Mouse (Mus musculus): Measurements from ENCODE around the gene C77080.
A peak's percentile ranks its signal among the peaks of the same experiment; 100 is the strongest.
"Not testable (repeated sequence)": the region's sequence is repeated elsewhere in the genome, so short reads cannot be mapped to it uniquely, and the experiment has no call there.

Gene C77080

GRCm38 (mm10) chr4:129237843-129238441, 23.3 kb downstream of the C77080 start:
- no peak for DNase-seq

DNA sequence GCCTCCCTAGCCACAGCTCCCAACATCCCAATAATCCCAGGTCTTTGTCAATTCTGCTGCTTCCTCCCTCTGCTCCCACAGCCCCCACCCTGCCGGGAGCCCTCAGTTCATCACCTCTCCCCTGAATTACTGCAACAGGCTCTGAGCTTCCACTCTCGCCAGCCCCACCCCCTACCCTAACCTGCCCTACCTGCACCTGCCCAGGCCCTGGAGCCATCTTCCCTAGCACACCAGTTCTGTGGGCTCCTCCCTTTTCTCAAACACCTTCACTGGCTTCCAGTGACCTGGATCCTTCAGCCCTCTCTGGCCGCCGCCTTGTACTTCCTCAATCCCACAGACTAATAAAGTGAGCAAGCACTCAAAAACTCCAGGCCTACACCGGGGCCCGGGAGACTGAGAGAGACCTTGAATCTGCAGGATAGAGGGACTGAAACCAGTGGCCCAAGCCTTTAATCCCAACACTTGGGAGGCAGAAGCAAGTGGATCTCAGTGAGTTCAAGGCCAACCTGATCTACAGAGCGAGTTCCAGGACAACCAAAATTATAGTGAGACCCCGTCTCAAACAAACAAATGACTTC, 24.9 kb downstream of the C77080 start:
- no peak for DNase-seq

GRCm38 (mm10) chr4:129235147-129235546, 26.1 kb downstream of the C77080 start:
- no peak for DNase-seq

DNA sequence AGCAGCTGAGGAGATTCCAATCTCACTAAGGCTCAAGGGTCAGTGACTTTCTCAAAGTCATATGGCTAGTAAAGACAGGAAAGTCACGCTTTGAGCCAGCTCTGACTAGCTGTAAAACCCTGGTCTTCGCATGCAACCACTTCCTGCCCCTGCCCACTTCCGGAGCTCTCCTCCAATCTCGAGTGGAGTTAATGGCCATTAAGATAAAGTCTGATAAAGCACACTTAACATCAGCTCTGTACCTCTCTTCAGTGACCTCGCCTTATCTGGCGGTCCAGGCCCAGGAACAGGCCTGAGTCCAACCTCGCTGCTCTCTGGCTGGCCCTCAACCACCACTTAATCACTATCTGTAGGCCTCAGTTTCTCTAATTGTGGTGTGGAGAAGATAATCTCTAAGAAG, 26.7 kb downstream of the C77080 start:
- DNase-seq = no peak

- DNase-seq = no peak
Measured at GRCm38 (mm10) chr4:129232561-129233360, 28.4 kb downstream of the C77080 start.

GRCm38 (mm10) chr4:129231594-129232450, 29.4 kb downstream of the C77080 start:
- no peak for DNase-seq

GRCm38 (mm10) chr4:129230926-129231325, 30.3 kb downstream of the C77080 start:
- no peak for DNase-seq

DNA sequence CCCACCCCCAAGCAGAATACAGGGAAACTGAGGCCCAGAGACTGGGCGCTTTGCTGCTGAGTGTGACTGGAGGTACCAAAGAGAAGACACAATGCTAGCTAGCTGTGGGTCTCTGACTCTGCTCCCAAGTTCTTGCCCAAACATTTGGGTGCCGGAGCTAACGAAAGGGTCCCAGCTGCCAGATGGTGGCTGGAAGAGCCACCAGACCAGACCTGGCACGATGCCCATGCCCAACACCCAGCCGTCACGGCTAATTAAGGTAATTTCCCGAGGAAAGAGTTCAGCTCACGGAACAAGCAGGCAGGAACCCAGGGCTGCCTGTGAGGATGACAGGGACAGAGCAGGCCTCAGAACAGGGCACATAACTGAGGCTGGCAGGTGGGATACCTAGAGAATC, 33.2 kb downstream of the C77080 start:
- peak; percentile 51 for DNase-seq

DNA sequence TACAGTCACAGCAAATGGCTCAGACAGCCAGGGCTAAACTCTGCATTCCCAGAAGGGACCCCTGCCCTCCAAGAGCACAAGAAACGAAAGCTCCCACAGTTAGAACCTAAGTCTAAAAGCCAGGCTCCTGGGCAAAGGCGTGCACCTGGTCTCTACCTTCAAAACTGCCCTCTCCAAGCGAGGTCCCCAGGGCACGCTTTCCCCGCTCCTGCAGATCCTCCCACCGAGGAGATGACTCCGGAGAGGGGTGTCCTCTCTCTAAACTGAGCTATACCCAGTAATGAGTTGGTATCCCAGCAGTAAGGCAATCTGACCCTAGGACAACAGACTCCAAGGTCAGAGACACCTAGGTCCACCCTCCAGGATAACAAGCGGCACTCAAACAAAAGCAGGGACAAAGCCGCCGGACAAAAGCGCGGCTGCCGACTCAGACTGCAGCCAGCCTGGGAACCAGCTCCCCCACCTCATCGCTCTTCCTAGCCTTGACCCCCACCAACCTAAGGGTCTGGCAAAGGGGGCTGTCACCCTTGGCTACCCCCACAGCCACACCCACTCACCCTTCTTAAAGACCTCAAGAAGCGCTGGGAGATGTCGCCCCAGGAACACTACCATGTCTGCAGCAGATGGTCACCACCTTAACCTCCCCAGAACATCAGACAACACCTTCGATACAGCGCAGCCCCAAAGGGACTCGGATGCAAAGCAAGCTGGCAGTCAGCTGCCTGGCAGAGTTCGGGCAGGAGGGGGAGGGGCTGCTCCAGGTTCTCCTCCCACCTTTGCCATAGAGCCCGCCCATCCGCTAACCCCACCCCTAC, 33.8 kb downstream of the C77080 start:
- peak; percentile 48 for DNase-seq

GRCm38 (mm10) chr4:129226441-129226963, 34.7 kb downstream of the C77080 start:
- DNase-seq = no peak

GRCm38 (mm10) chr4:129225315-129225714, 35.9 kb downstream of the C77080 start:
- DNase-seq = peak; percentile 41

DNA sequence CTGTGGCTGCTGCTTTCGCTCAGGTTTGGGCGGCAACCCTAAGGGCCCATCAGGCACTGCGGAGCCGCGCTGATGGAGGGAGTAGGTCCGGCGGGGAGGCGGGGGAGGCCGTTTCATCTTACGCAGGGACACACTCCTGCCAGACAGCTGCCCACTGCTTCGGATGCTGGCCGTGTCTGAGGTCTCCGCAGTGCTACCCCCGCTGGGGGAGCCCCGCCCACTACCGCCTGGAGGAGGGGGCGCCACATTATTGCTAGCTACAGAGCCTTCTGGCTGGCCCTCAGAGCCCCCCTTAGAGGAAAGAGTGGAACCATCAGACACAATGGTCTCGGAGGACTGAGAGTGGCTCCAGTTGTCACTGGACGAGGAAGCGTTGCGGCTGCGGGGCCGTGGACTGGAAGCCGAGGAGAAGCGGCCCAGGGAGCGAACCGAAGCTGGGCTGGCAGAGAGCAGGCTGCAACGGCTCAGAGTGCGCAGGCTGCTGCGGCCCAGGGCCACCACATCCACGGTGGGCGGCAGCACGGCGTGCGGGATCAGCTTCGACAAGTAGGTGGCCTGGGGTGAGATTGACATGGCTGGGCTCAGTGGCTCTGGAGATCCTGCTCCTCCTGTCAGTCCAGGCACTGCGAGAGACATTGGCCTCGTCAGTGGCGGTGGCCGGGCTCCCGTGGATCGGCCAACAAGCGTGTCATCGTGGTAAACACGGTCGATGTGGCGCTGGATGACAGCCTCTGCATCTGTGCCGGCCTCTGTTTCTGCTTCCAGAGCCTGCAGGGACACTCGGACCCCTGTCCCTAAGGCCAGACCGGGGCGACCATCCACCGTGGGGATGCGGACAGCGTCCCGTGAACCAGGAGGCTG, 37.6 kb downstream of the C77080 start:
- peak; percentile 40 for DNase-seq

DNA sequence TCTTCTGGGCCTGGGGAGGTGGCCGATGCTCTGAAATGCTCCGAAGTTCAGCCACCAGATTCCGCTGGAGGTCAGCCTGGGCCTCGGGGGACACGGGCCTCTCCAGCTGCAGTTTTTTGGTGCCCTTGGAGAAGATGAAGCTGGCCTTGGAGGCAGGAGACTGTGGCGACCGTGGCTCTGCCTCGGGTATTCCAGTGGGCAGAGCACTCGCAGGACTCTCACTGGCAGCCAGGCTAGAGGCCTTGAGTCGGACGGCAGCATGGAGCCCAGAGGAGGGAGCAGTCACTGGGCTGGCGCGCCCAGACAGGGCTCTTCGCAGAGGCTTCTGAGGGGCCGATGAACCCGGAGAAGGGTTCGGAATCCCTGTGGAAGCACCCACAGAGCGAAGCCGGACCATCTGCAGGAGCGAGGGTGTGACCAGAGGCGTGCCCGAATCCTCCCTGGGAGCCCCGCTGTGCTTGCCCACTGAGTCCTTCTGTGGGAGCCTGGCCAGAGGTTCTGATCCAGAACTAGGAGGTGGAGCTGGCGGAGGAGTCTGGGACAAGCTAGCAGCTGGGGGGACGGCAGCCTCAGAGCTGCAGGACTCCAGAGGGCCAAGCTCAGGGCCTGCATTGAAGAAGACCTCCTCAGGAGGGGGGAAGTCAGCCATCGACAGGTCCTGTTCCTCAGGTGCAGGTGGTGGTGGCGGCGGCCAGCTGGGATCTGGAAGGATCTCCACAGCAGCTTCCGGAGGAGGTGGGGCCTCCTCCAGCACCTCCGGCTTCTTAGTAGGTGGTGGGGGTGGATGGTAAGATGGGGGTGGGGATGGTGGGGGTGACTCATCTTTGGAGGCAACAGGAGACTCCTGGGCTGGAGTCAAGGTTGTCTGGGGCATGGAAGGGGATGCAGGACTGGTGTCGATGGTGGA, 38.9 kb downstream of the C77080 start:
- DNase-seq = no peak

DNA sequence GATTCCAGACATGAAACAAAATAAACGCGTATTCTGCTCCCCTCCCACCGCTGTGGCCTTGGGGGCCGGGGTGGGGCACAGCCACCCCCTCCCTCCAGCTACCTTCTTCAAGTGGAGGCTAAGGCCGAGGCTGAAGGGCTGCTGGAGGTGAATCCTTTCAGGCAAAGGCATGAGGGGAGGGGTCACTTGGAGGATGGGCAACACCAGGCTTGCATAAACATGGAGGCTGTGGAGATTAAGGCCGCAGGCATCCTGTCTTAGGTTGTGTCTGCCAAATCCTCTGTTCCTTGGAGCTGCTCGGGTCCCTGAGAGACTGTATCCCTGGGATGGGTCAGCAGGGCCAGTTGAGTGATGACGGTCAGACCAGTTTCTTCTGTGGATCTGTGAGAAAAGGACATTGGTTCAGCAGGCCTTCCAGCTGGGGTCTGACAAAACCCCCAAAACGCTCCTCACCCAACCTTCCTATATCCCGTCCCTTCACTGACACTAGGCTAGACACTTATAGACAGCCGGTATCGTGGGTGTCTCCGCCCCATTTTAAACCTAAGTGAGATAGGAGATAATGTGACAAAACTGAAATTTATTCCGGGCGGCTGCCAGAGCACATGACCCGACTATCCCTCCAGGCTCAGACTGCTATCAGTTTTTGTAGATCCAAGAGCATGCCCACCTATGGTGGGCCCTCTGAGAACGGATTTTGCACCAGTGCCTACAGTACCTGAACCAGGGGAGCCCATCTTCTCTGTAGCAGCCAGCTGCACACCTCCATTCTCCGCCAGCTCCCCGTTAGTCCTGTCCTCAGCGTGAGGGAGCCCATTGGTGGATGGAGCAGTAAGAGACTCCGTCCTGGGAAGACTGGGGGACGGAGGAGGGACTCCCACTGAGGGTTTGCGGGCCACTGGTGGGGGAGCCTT, 39.9 kb downstream of the C77080 start:
- DNase-seq = no peak

DNA sequence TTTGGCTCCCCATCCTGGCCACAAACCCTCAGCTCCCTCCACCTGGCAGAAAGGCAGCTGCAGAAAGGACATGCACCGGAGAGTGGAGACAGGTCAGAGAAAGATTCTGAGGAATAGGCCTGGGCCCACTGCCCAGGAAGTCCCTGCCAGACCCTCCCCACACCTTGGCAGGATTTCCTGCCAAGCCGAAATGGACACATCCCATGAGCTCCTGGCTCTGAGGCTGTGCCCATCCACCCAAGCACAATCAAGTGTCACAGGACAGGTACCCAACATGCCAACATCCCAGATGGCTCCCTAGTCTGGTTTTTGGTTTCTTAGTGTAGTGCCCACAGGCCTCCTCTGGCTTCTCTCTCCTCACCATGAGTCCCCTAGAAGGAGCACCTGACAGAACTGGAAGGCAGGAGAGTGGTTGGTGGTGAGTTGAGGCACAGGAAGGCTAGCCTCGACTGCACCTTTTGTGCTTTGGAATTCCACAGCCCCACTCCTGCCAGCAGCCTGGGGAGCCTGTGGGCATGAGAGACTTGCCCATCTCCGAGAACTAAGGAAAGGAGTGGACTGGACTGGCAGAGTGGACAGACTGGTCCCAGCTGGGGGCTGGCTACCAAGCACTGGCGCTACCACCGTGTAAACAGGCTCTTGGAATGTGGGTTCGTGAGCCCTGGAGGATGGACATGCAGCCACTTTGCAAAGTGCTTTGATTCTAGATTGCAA, 40.7 kb downstream of the C77080 start:
- peak; percentile 70 for DNase-seq

DNA sequence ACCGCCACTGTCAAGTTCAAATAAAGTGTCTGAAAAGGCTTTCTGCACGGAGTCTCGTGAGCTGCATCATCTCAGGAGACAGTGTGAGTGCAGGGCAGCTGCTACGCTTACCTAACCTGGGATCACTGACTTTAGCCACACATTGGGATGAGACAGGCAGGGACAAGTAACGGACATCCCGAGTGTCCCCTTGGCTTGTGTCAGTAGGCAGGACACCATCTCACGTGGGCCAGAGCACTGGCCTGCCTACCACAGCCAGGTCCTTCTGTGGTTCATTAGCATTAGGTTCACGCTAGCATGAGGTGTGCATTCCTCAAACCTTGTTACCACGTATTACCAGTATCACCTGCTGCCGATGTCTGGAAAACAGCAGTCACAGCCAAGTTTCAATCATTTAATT, 42.0 kb downstream of the C77080 start:
- DNase-seq = no peak

DNA sequence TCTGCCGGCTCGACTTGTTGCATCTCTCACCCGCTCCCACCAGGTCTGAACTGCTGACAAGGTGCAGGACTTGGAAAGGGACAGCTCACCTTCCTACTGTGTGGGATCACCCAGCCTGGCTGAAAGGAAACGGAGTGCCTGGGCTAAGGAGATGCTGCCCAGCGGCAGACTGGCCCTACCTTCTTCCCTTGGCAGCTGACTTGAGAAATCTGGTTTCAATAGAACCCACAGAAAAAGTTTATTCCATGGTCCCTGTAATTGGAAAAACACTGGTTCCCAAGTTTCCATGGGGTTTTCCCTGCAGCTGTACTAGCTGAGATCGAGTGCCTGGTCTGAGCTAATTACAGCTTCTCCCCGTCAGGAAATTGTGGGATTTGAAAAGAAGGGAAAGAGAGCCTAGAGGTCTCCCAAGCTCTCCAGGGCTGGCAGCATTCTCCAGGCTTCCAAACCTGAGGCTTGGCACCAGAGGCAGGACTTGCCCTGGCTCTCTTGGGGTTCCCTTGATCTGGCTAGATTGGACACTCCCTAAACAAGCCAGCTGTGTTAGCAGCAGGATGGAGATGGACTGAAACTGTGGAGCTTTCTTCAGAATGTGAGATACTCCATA, 42.5 kb downstream of the C77080 start:
- DNase-seq = no peak

DNA sequence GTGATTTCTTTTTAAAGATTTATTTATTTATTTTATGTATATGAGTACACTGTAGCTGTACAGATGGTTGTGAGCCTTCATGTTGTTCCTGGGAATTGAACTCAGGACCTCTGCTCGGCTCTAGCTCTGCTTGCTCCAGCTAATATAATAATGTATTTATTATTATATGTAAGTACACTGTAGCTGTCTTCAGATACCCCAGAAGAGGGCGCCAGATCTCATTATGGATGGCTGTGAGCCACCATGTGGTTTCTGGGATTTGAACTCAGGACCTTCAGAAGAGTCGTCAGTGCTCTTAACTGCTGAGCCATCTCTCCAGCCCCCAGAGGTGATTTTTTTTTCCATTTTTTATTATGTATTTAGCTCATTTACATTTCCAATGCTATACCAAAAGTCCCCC, 48.7 kb downstream of the C77080 start:
- not testable (repeated sequence) for DNase-seq
